Mouse (Mus musculus) liver, postnatal 0 days (tissue): Measurements from ENCODE around the gene Lhfp. TPM values are rescaled to one million over a fixed set of nuclear protein-coding genes. Genes with fewer than 3 reads are reported as not detected.

ENCODE experiments used
- ATAC-seq: fragments of 200-750 bp; cut with Nextera tagmentation; 2 replicates; pipeline ENCODE4 v1.8.0; 2017; ENCODE audit warnings: mild to moderate bottlenecking, moderate library complexity
- DNase-seq: peaks from one replicate; pipeline ENCODE4 v3.0.0-alpha.2; 2016
- H3K27ac ChIP-seq: fragments of 300-500 bp; sonication (generic); 2 replicates; pipeline ENCODE4 v1.5.1; 2014; ENCODE audit warnings: antibody characterized with exemption, moderate library complexity, mild to moderate bottlenecking, low read depth
- H3K27me3 ChIP-seq: fragments of 300-500 bp; sonication (generic); 2 replicates; pipeline ENCODE4 v1.6.1; 2014; ENCODE audit warnings: low read length, control low read depth, mixed read lengths; ENCODE audit not compliant: insufficient read depth
- H3K36me3 ChIP-seq: fragments of 300-500 bp; sonication (generic); replicated peaks from 2 replicates; pipeline ENCODE4 v1.6.1; 2014; ENCODE audit warnings: mild to moderate bottlenecking, control low read depth, low read length, moderate library complexity, mixed read lengths; ENCODE audit not compliant: insufficient read depth
- H3K4me1 ChIP-seq: fragments of 300-500 bp; sonication (generic); 2 replicates; pipeline ENCODE4 v1.6.1; 2014; ENCODE audit warnings: antibody characterized with exemption, mild to moderate bottlenecking, control low read depth; ENCODE audit not compliant: insufficient read depth
- H3K4me2 ChIP-seq: fragments of 300-500 bp; sonication (generic); 2 replicates; pipeline ENCODE4 v1.6.1; 2014; ENCODE audit warnings: low read depth, mild to moderate bottlenecking, low read length, moderate library complexity, mixed read lengths
- H3K4me3 ChIP-seq: fragments of 300-500 bp; sonication (generic); 2 replicates; pipeline ENCODE4 v1.5.1; 2014; ENCODE audit warnings: low read depth, low read length
- H3K9ac ChIP-seq: fragments of 300-500 bp; sonication (generic); replicated peaks from 2 replicates; pipeline ENCODE4 v1.6.1; 2014; ENCODE audit warnings: mild to moderate bottlenecking, moderate library complexity
- H3K9me3 ChIP-seq: fragments of 300-500 bp; sonication (generic); 2 replicates; pipeline ENCODE4 v1.6.1; 2016; ENCODE audit warnings: mild to moderate bottlenecking, control low read depth, low read length, mixed read lengths
- CTCF ChIP-seq: sonication (generic); IDR thresholded peaks from 2 replicates; pipeline ENCODE4 v1.5.1; 2016; ENCODE audit warnings: antibody characterized with exemption, low read depth
- EP300 ChIP-seq: IDR thresholded peaks from 2 replicates; pipeline ENCODE4 v1.6.1; 2016; ENCODE audit warnings: antibody characterized with exemption, low read depth, mild to moderate bottlenecking
- WGBS: fragments of 180-500 bp; shearing (Covaris S2); extraction: QIAGEN DNeasy Blood & Tissue Kit; methylation state at CpG from one replicate; pipeline ENCODE4 v1.1.7; 2014; ENCODE audit not compliant: insufficient replicate concordance; 5-methylcytosine and 5-hydroxymethylcytosine counted together
- polyA plus RNA-seq: library from polyadenylated mRNA; unstranded; fragments of >200 nt; fragmentation: Nextera tagmentation; extraction: Ambion mirVana; gene quantifications from 2 replicates; pipeline ENCODE4 v1.2.1, GENCODE M21; 2015

Gene Lhfp
- polyA plus RNA-seq, 1 experiment from 2014 or later: 10.4 TPM

- no peak for TF ChIP-seq CTCF
- no peak for TF ChIP-seq EP300
- WGBS: 81% methylated on average over 7 of the region's 7 CpGs
- no peaks in the 10 kb centered on the region for H3K4me1 ChIP-seq
- H3K27ac ChIP-seq: no peak overlapping the region
- H3K9me3 ChIP-seq: no peaks in the 10 kb centered on the region
- no peak for ATAC-seq
- DNase-seq: no peak
- H3K36me3 ChIP-seq: no peaks in the 10 kb centered on the region
- H3K27me3 ChIP-seq: no peaks in the 10 kb centered on the region
- H3K4me3 ChIP-seq: no peak overlapping the region
- no peak overlapping the region for H3K9ac ChIP-seq
- H3K4me2 ChIP-seq: no peak overlapping the region
Observed at GRCm38 (mm10) chr3:53149625-53150320, 108.4 kb downstream of the Lhfp start.

GRCm38 (mm10) chr3:53151081-53151480 lies 109.8 kb downstream of the Lhfp start:
- no peak overlapping the region for H3K9ac ChIP-seq
- no peak for ATAC-seq
- WGBS: 33% methylated on average over 1 of the region's 1 CpGs

GRCm38 (mm10) chr3:53151607-53152006 lies 110.3 kb downstream of the Lhfp start:
- no peak overlapping the region for H3K27ac ChIP-seq
- TF ChIP-seq CTCF (no peak), EP300 (no peak)
- H3K4me1 ChIP-seq: no peaks in the 10 kb centered on the region
- H3K9ac ChIP-seq: no peak overlapping the region
- DNase-seq (no peak), ATAC-seq (no peak)
- H3K27me3 ChIP-seq: no peaks in the 10 kb centered on the region
- H3K9me3 ChIP-seq: no peaks in the 10 kb centered on the region
- no peak overlapping the region for H3K4me3 ChIP-seq
- H3K4me2 ChIP-seq: no peak overlapping the region
- no peaks in the 10 kb centered on the region for H3K36me3 ChIP-seq
- WGBS: 40% methylated on average over 1 of the region's 1 CpGs

More at GRCm38 (mm10) chr3:53151081-53151480, 109.8 kb downstream of the Lhfp start:
- Histone ChIP-seq H3K27ac (no peak overlapping the region), H3K4me1 (no peaks in the 10 kb centered on the region), H3K27me3 (no peaks in the 10 kb centered on the region), H3K36me3 (no peaks in the 10 kb centered on the region), H3K4me2 (no peak overlapping the region), H3K9me3 (no peaks in the 10 kb centered on the region), H3K4me3 (no peak overlapping the region)
- TF ChIP-seq EP300: no peak
- no peak for DNase-seq

DNA sequence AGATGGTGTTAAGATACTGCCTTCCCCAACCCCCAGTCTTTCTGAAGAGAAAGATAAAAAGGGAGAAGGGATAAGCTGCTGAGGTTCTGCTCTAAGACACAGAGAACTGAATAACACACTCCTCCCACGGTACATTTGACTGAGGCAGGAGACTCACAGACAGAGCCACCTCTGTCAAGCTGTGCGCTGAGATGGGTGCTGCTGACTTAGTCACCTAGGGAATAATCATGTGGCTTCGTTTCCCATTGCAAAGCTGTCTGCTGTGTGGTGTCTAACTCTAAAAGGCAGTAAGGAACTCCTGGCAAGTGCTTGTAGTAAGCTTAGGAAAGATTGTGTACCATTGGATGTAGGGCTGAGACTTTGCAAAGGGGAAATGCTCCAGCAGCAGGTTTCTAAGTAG lies 120.6 kb downstream of the Lhfp start:
- Histone ChIP-seq H3K27ac (no peak overlapping the region), H3K4me2 (no peak overlapping the region), H3K9me3 (no peaks in the 10 kb centered on the region), H3K36me3 (no peaks in the 10 kb centered on the region), H3K27me3 (no peaks in the 10 kb centered on the region), H3K9ac (no peak overlapping the region), H3K4me3 (no peak overlapping the region), H3K4me1 (no peaks in the 10 kb centered on the region)
- TF ChIP-seq EP300: no peak
- no peak for TF ChIP-seq CTCF
- DNase-seq (no peak), ATAC-seq (no peak)
- 67% methylated on average over 3 of the region's 3 CpGs for WGBS

GRCm38 (mm10) chr3:53165281-53165680 lies 124.0 kb downstream of the Lhfp start:
- TF ChIP-seq EP300 (no peak), CTCF (no peak)
- Histone ChIP-seq H3K4me2 (no peak overlapping the region), H3K27ac (no peak overlapping the region), H3K9me3 (no peaks in the 10 kb centered on the region), H3K27me3 (no peaks in the 10 kb centered on the region), H3K36me3 (no peaks in the 10 kb centered on the region), H3K9ac (no peak overlapping the region), H3K4me1 (no peaks in the 10 kb centered on the region), H3K4me3 (no peak overlapping the region)
- 83% methylated on average over 10 of the region's 10 CpGs for WGBS
- ATAC-seq (no peak), DNase-seq (no peak)

- no peak for TF ChIP-seq CTCF
- TF ChIP-seq EP300: no peak
- H3K27ac ChIP-seq: no peak overlapping the region
- no peaks in the 10 kb centered on the region for H3K36me3 ChIP-seq
- no peak overlapping the region for H3K4me2 ChIP-seq
- H3K27me3 ChIP-seq: no peaks in the 10 kb centered on the region
- DNase-seq (no peak), ATAC-seq (no peak)
- H3K4me3 ChIP-seq: no peak overlapping the region
- 38% methylated on average over 8 of the region's 8 CpGs for WGBS
- no peaks in the 10 kb centered on the region for H3K4me1 ChIP-seq
- no peak overlapping the region for H3K9ac ChIP-seq
- H3K9me3 ChIP-seq: no peaks in the 10 kb centered on the region
Observed at GRCm38 (mm10) chr3:53166001-53166400, 124.7 kb downstream of the Lhfp start.
